Mouse (Mus musculus): Measurements from ENCODE around the gene Cacna1e. TPM values are rescaled to one million over a fixed set of nuclear protein-coding genes. Genes with fewer than 3 reads are reported as not detected.

Cacna1e gene
- polyA plus RNA-seq, 1 experiment from 2014 or later = 1.7 TPM

GRCm38 (mm10) chr1:154846900-154847299 is 37.4 kb downstream of the Cacna1e start:
- H3K4me2 ChIP-seq = no peak overlapping the region
- H3K9ac ChIP-seq (ENCODE audit: low read length) = no peak overlapping the region
- 82% methylated on average over 2 of the region's 2 CpGs for WGBS
- H3K4me3 ChIP-seq (ENCODE audit: low read depth, low read length) = no peak overlapping the region
- H3K4me1 ChIP-seq (ENCODE audit: control insufficient read depth, insufficient read depth, low read length) = peaks cover 4% of the 10 kb centered on the region
- no peak overlapping the region for H3K27ac ChIP-seq (ENCODE audit: low read depth, low read length)
- no peaks in the 10 kb centered on the region for H3K27me3 ChIP-seq (ENCODE audit: control insufficient read depth, insufficient read depth, low read length)
- H3K9me3 ChIP-seq (ENCODE audit: control insufficient read depth, low read length) = no peaks in the 10 kb centered on the region
- no peak for DNase-seq (ENCODE audit: low spot score, missing footprints)
- no peaks in the 10 kb centered on the region for H3K36me3 ChIP-seq (ENCODE audit: control insufficient read depth, insufficient read depth, low read length)
- no peak for ATAC-seq (ENCODE audit: low FRiP score)

GRCm38 (mm10) chr1:154843427-154843826 is 40.9 kb downstream of the Cacna1e start:
- no peak for ATAC-seq (ENCODE audit: low FRiP score)
- Histone ChIP-seq H3K4me3 (ENCODE audit: low read depth, low read length) (no peak overlapping the region), H3K4me2 (no peak overlapping the region), H3K36me3 (ENCODE audit: control insufficient read depth, insufficient read depth, low read length) (no peaks in the 10 kb centered on the region), H3K9ac (ENCODE audit: low read length) (no peak overlapping the region), H3K9me3 (ENCODE audit: control insufficient read depth, low read length) (no peaks in the 10 kb centered on the region), H3K27ac (ENCODE audit: low read depth, low read length) (no peak overlapping the region), H3K27me3 (ENCODE audit: control insufficient read depth, insufficient read depth, low read length) (no peaks in the 10 kb centered on the region), H3K4me1 (ENCODE audit: control insufficient read depth, insufficient read depth, low read length) (no peaks in the 10 kb centered on the region; the same call in 1 of the 2 replicates)
- WGBS = 65% methylated on average over 2 of the region's 2 CpGs
- DNase-seq (ENCODE audit: low spot score, missing footprints) = no peak

- H3K9me3 ChIP-seq (ENCODE audit: control insufficient read depth, low read length) = no peaks in the 10 kb centered on the region
- WGBS = 89% methylated on average over 5 of the region's 5 CpGs
- H3K4me1 ChIP-seq (ENCODE audit: control insufficient read depth, insufficient read depth, low read length) = no peaks in the 10 kb centered on the region; the same call in 1 of the 2 replicates
- no peaks in the 10 kb centered on the region for H3K36me3 ChIP-seq (ENCODE audit: control insufficient read depth, insufficient read depth, low read length)
- no peak overlapping the region for H3K4me3 ChIP-seq (ENCODE audit: low read depth, low read length)
- H3K9ac ChIP-seq (ENCODE audit: low read length) = no peak overlapping the region
- no peak overlapping the region for H3K27ac ChIP-seq (ENCODE audit: low read depth, low read length)
- no peak overlapping the region for H3K4me2 ChIP-seq
- DNase-seq (ENCODE audit: low spot score, missing footprints) = no peak
- H3K27me3 ChIP-seq (ENCODE audit: control insufficient read depth, insufficient read depth, low read length) = no peaks in the 10 kb centered on the region
- no peak for ATAC-seq (ENCODE audit: low FRiP score)
Measured at GRCm38 (mm10) chr1:154842336-154842735, 42.0 kb downstream of the Cacna1e start.

DNA sequence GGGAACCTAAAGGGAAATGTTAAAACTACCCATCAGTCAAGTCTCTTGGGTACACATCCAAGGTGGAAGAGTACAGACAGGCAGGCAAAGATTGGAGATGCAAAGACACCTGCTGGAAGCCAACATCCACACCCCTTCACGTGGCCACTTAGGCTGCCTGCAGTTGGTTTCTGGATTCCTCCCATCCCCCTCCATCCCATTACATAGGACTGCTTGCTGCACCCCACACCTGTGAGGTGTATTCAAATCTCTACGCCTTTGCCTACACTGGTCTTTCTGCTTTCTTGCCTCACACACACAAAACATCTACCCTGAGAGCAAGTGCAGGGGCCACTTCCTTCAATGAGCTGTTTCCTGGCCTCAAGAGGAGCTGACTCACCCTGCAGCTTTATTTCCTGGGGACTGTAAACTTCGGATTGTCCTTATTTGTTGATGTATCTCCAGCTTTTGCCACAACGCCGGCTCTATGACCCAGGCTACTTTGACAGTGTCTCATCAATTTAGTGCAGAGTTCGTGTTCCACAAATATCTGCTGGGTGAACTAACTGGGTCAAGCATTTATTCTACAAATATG is 43.2 kb downstream of the Cacna1e start:
- Histone ChIP-seq H3K4me3 (ENCODE audit: low read depth, low read length) (no peak overlapping the region), H3K4me1 (ENCODE audit: control insufficient read depth, insufficient read depth, low read length) (no peaks in the 10 kb centered on the region; the same call in 1 of the 2 replicates), H3K27me3 (ENCODE audit: control insufficient read depth, insufficient read depth, low read length) (no peaks in the 10 kb centered on the region), H3K4me2 (no peak overlapping the region), H3K27ac (ENCODE audit: low read depth, low read length) (no peak overlapping the region), H3K9me3 (ENCODE audit: control insufficient read depth, low read length) (no peaks in the 10 kb centered on the region), H3K9ac (ENCODE audit: low read length) (no peak overlapping the region), H3K36me3 (ENCODE audit: control insufficient read depth, insufficient read depth, low read length) (no peaks in the 10 kb centered on the region)
- ATAC-seq (ENCODE audit: low FRiP score) (no peak), DNase-seq (ENCODE audit: low spot score, missing footprints) (no peak)
- 80% methylated on average over 6 of the region's 6 CpGs for WGBS

- H3K4me1 ChIP-seq (ENCODE audit: control insufficient read depth, insufficient read depth, low read length) = no peaks in the 10 kb centered on the region; the same call in 1 of the 2 replicates
- H3K4me3 ChIP-seq (ENCODE audit: low read depth, low read length) = no peak overlapping the region
- H3K27ac ChIP-seq (ENCODE audit: low read depth, low read length) = no peak overlapping the region
- H3K4me2 ChIP-seq = no peak overlapping the region
- WGBS = 88% methylated on average over 4 of the region's 4 CpGs
- no peaks in the 10 kb centered on the region for H3K36me3 ChIP-seq (ENCODE audit: control insufficient read depth, insufficient read depth, low read length)
- no peak overlapping the region for H3K9ac ChIP-seq (ENCODE audit: low read length)
- ATAC-seq (ENCODE audit: low FRiP score) = no peak
- H3K9me3 ChIP-seq (ENCODE audit: control insufficient read depth, low read length) = no peaks in the 10 kb centered on the region
- no peaks in the 10 kb centered on the region for H3K27me3 ChIP-seq (ENCODE audit: control insufficient read depth, insufficient read depth, low read length)
- DNase-seq (ENCODE audit: low spot score, missing footprints) = no peak
Measured at GRCm38 (mm10) chr1:154839272-154839671, 45.0 kb downstream of the Cacna1e start.

- Histone ChIP-seq H3K9me3 (ENCODE audit: control insufficient read depth, low read length) (no peaks in the 10 kb centered on the region), H3K4me3 (ENCODE audit: low read depth, low read length) (no peak overlapping the region), H3K4me1 (ENCODE audit: control insufficient read depth, insufficient read depth, low read length) (0 out of 2 replicates have a peak, but pooled peaks cover 2% of the 10 kb centered on the region), H3K9ac (ENCODE audit: low read length) (no peak overlapping the region), H3K4me2 (no peak overlapping the region), H3K36me3 (ENCODE audit: control insufficient read depth, insufficient read depth, low read length) (no peaks in the 10 kb centered on the region), H3K27ac (ENCODE audit: low read depth, low read length) (no peak overlapping the region), H3K27me3 (ENCODE audit: control insufficient read depth, insufficient read depth, low read length) (no peaks in the 10 kb centered on the region)
- 89% methylated on average over 5 of the region's 5 CpGs for WGBS
- ATAC-seq (ENCODE audit: low FRiP score) = no peak
- DNase-seq (ENCODE audit: low spot score, missing footprints) = no peak
Measured at GRCm38 (mm10) chr1:154836473-154836872, 47.8 kb downstream of the Cacna1e start.

- Histone ChIP-seq H3K4me1 (ENCODE audit: control insufficient read depth, insufficient read depth, low read length) (0 out of 2 replicates have a peak, but pooled peaks cover 2% of the 10 kb centered on the region), H3K27ac (ENCODE audit: low read depth, low read length) (no peak overlapping the region), H3K4me2 (no peak overlapping the region), H3K36me3 (ENCODE audit: control insufficient read depth, insufficient read depth, low read length) (no peaks in the 10 kb centered on the region), H3K27me3 (ENCODE audit: control insufficient read depth, insufficient read depth, low read length) (no peaks in the 10 kb centered on the region), H3K9me3 (ENCODE audit: control insufficient read depth, low read length) (no peaks in the 10 kb centered on the region), H3K9ac (ENCODE audit: low read length) (no peak overlapping the region), H3K4me3 (ENCODE audit: low read depth, low read length) (no peak overlapping the region)
- 82% methylated on average over 9 of the region's 9 CpGs for WGBS
- DNase-seq (ENCODE audit: low spot score, missing footprints) = no peak
- no peak for ATAC-seq (ENCODE audit: low FRiP score)
Measured at GRCm38 (mm10) chr1:154832168-154832539, 52.1 kb downstream of the Cacna1e start.

- H3K4me2 ChIP-seq = no peak overlapping the region
- no peaks in the 10 kb centered on the region for H3K27me3 ChIP-seq (ENCODE audit: control insufficient read depth, insufficient read depth, low read length)
- H3K9ac ChIP-seq (ENCODE audit: low read length) = no peak overlapping the region
- H3K4me1 ChIP-seq (ENCODE audit: control insufficient read depth, insufficient read depth, low read length) = 0 out of 2 replicates have a peak, but pooled peaks cover 2% of the 10 kb centered on the region
- 48% methylated on average over 10 of the region's 10 CpGs for WGBS
- H3K27ac ChIP-seq (ENCODE audit: low read depth, low read length) = no peak overlapping the region
- H3K36me3 ChIP-seq (ENCODE audit: control insufficient read depth, insufficient read depth, low read length) = no peaks in the 10 kb centered on the region
- peak; percentile 83 for DNase-seq (ENCODE audit: low spot score, missing footprints)
- no peak overlapping the region for H3K4me3 ChIP-seq (ENCODE audit: low read depth, low read length)
- no peaks in the 10 kb centered on the region for H3K9me3 ChIP-seq (ENCODE audit: control insufficient read depth, low read length)
- 0 out of 2 replicates have a peak, but pooled peaks have one; percentile 48 for ATAC-seq (ENCODE audit: low FRiP score)
Measured at GRCm38 (mm10) chr1:154831269-154832167, 52.8 kb downstream of the Cacna1e start.

DNA sequence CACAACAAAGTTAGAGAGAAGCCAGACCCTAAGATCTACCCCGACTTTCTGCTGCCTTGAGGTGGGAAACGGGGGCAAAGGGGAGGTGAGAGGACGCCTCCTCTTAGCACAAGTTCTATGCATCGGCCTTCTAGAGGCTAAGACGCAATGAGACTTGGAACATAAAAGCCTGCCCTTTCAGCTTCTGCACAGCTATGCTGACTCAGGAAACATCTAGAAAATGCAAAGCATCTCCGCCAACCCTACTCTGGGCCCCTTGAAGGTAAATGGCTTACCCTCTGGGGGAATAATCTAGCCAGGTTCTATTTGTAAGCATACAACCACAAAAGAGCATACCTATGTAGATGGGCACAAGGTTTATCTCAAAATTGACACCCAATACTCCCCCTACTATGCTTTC is 54.2 kb downstream of the Cacna1e start:
- ATAC-seq (ENCODE audit: low FRiP score) = no peak
- Histone ChIP-seq H3K4me3 (ENCODE audit: low read depth, low read length) (no peak overlapping the region), H3K4me1 (ENCODE audit: control insufficient read depth, insufficient read depth, low read length) (0 out of 2 replicates have a peak, but pooled peaks cover 2% of the 10 kb centered on the region), H3K9ac (ENCODE audit: low read length) (no peak overlapping the region), H3K9me3 (ENCODE audit: control insufficient read depth, low read length) (no peaks in the 10 kb centered on the region), H3K4me2 (no peak overlapping the region), H3K36me3 (ENCODE audit: control insufficient read depth, insufficient read depth, low read length) (no peaks in the 10 kb centered on the region), H3K27me3 (ENCODE audit: control insufficient read depth, insufficient read depth, low read length) (no peaks in the 10 kb centered on the region), H3K27ac (ENCODE audit: low read depth, low read length) (no peak overlapping the region)
- WGBS = 86% methylated on average over 6 of the region's 6 CpGs
- DNase-seq (ENCODE audit: low spot score, missing footprints) = no peak
